Mouse (Mus musculus): Measurements from ENCODE around the gene Tmem98.

Tmem98 gene

DNA sequence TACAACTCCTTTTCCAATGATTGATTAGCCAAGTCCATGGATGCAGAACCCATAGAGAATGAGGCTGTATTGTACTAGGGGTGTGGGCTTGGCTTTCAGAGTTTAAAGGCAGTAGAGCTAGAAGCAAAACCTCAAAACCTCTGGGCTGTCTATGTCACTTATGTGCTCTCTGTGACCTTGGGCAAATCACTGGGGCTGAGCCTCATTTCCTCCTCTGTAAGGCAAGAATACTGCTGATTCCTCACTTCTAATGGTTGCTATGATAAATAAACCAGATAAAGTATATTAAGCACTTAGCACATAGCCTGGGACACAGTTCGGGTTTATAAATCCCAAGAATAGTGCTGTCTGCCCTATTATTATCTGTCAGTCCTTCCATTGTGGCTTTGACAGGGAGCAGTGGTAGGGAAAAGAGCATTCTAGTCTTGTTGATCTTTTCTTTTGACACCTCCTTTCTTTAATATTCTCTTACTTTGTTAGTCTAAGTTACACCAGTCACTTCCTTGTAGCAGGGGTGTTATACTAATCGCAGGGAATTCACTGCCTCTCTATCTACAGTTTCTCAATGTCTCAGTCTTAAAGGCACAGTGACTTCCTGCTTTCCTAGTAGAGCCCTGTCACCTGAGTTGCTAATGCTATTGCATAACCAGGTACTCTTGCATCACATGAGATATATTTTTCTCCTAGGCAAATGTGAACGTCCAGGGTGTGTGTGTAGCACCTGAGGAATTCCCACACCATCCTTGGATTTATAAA is 18.1 kb upstream of the Tmem98 start:
- DNase-seq (ENCODE audit: low spot score), result no peak

DNA sequence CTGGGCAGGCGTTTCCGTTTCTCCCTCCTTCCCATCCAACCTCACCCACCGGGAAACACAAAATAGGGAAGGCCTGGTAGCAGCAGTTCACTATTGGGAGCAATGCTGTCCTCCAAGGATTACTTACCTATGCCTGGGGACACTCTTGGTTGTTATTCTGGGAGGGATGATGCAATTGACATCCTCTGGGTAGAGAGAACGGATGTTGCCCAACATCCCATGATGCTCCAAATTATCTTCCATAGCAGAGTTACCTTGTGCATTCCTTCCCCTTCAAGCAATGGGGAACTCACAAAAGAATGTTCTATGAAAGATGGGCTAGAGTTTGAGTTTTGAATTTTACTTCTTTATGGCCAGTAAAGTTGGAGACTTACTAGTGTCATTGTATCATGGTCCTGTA is 16.6 kb upstream of the Tmem98 start:
- DNase-seq (ENCODE audit: low spot score), result no peak

DNA sequence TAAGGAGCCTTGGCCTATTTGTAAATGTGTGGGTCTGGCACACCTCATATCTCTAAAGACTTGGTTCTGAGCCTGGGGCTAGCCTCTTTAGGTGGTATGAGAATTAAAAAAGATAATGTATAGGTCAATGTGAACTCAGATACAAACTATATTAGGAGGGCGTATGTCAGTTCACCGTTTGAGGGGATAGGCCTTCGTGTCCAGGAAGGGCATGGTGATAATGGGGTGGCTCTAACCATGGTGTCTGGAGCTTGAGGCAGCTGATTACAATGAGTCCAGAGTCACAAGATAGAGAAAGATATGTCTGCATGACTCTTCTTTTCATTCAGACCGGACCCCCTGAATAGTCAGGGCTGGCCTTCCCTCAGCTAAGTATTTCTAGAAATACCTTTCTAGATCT is 15.7 kb upstream of the Tmem98 start:
- no peak for DNase-seq (ENCODE audit: low spot score)

DNA sequence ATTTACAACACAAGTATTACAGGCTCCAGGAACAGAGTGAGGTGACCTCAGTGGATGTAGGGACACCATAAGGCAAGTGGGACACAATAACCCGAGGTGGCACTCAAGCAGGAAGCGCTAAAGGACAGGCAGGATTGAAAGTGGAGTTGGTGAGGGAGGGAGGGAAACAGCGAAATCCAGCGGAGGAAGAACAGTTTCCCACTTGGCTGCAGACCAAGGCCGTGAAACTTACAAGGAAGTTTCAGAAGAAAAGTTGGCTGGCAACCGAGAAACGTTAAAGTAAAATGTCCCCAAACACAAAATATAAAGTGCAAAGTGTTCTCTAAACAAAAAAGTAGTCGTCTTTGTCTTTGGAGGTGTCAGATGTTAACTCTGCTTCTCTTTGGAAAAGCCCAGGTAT is 14.5 kb upstream of the Tmem98 start:
- no peak for DNase-seq (ENCODE audit: low spot score)

DNA sequence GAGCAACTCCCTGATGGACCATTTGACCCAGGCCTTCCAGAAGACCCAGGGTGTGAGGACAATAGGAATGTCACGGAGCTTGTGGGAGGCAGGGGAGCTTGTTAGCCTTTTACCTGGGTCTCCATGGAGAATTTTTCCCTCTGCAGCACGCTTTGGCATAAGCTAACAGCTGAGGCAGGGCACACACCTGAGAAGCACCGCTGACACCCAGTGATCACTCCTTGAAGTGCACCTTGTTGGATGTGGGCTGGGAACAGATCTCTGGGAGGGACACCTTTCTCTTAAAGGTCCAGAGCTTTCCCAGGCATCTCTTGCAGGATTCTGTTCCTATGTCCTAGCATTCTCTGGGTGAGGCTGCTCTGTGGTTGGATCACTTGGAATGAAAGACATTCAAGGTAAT is 10.0 kb upstream of the Tmem98 start:
- no peak for DNase-seq (ENCODE audit: low spot score)

DNA sequence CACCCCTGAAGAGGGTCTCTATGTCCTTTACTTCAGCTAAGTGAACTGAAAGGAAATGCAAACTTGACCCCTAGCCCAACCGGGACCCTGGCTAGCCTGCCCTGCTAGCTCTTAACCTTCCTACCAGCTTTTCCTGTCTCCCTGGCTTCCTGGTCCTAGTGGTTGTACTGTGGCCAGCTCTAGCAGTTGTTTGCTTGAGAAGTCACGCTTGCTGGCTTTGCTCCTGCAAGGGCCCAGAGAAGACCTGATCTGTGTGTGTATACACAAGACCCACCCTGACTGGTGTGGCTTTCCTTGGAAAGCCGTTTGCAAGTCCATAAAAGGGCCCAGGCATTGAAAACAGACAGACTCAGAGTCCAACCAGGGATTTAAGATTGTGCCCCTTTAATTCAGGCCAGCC is 7.3 kb upstream of the Tmem98 start:
- no peak for DNase-seq (ENCODE audit: low spot score)

DNA sequence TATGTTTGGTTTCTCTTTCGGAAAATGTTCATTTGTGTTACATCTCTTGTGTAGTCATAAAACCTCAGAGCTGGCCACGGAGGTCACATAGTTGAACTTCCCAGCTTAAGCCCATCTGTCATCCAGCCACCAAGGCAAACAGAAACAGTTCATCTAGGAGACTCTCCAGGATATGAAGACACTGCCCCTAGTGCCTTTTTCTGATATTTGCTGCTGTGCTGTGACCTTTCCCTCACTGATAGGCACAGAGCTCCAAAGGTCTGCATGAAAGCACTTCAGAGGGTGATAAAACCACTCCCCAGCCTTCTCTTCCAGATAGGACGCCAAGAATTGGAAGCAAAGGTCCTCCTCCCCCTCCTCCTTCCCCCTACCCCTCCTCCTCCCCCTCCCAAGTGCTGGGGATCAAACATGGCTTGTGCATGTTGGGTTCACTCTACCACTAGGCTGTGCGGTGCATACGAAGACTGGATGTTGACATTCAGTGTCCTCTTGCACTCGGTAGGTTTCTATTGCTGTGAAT is 1.4 kb upstream of the Tmem98 start:
- no peak for DNase-seq (ENCODE audit: low spot score)

DNA sequence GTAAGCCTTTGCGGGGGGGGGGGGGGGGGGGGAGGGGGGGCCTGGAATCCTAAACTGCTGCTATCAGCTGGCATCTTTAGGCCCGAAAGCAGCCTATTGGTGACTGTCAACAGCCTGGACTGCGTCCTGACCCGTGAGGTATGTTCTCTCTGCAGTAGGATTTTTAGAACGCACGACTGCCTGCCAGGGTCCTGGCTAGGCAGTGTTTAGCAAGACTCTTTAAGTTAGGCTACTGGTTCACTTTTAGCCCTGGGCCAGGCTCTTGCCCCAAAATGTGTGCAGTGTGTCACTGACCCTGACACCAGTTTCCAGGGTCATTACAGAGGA is 346 bp upstream of the Tmem98 start:
- no peak for DNase-seq (ENCODE audit: low spot score)

DNA sequence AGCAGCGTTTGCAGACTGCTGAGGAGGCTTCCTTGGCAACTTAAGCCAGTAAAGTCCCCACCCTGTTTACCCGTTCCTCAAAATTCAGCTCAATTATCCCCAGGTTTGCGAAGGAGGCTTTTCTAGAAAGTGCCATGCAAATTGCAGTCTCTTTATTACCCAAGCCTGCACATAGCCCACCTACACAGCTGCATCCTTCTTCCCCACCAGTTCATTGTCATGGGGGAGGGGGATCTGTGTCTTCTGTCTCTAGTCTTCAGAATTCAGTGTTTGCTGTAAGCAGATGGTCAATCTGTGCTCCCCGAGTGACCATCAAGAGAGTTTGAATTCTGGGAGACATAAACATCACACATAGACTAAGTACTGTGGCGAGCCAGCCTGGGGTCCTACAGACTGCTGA is 1.2 kb downstream of the Tmem98 start:
- DNase-seq (ENCODE audit: low spot score), result no peak

DNA sequence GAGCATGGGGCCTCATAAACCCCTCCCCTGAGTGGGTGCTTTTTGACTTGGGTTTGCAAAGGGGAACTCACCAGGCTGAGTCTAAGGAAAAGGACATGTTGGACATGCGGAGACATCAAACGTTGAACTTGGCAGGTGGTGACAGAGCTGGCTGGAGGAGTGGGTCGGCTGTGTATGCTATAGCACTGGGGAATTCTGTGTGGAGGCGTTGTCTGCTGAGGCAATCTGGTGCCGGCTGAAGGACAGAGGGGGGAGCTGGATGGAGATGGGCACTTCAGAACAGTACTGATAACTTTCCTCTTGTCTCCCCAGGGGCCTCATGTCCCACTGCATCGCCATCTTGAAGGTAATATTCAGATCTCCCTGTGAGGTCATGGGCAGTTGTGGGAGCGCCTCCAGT is 5.4 kb downstream of the Tmem98 start:
- no peak for DNase-seq (ENCODE audit: low spot score)

DNA sequence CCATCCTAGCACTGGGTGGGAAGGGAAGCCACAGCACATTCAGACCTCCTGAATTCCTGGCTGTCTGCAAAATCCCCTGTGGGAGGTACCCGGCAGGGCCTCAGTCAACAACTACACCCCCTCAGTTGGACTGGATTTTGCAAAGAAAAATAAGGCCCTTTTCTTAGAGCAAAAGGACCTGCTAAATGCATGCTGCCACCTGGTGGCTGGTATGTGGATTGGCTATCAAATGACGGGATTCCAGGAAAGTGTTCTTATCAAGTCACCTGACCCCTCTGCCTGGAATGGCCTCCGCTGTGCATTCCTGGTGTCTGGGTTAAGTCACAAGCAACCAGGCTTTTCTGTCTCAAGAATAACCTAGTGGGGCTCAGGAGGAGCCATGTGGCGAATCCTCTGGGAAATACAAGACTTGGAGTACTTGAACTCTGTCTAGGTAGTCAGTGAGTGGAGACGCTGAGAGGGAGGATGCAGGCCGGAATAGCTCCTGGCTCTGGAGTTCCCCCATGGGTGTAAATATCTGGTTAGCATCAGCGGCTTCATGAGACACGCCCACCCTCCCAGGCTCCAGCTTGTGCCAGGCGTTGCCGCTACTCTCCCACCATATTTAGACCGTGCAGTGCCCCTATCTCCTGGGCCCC is 8.2 kb downstream of the Tmem98 start:
- DNase-seq (ENCODE audit: low spot score), result peak; percentile 6

DNA sequence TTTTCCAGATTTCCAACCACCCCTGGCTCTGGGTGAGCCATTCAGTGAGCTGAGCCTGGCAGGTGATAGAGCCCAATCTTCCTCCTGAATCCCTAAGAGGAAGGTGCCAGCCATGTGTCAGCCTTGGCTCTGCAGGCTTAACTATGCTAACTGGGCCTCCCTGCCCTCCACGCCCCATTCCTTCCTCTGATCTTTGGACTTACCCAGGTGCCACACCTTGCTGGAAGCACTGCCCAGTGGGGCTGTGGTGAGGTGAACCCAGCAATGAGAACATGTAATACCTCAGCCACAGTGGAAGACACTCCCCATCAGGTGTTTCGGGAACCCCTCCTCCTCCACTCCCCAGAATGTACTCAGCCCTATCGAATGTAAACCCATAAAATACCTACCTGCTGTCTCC is 10.1 kb downstream of the Tmem98 start:
- no peak for DNase-seq (ENCODE audit: low spot score)

DNA sequence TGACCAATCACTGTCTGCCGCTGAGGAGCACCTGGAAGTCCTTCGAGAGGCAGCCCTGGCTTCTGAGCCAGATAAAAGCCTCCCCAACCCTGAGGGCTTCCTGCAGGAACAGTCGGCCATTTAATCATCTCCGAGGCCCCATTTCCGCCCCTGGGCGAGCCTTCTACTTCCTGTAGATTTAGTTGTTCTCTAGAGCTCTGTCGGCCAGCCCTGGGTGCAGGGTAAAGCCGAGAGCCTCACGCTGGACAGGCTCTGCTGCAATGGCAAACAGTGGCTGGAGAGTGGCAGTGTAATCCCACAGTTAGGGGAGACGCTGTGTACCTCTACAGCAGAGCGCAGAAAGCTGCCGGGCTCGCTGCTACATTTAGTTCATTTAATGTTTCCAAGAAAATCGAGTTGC is 11.3 kb downstream of the Tmem98 start:
- DNase-seq (ENCODE audit: low spot score), result no peak

DNA sequence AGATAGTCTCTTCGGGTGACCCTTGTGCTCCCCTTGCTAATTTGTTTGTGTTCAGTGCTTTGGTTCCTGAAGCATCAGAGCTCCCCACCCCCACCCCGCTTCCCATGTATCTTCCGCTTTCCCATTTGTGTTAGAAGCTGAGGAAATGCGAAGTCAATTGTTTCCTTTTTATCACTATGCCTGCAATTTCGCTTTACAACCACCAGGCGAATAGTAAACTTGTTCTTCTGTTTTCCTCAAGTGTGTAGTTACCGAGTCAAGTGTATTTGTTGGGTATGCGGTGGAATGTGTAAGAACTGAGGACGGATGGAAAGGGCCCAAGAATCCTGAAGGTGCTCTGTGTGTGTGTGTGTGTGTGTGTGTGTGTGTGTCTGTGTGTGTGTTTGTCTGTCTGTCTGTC is 11.8 kb downstream of the Tmem98 start:
- no peak for DNase-seq (ENCODE audit: low spot score)

DNA sequence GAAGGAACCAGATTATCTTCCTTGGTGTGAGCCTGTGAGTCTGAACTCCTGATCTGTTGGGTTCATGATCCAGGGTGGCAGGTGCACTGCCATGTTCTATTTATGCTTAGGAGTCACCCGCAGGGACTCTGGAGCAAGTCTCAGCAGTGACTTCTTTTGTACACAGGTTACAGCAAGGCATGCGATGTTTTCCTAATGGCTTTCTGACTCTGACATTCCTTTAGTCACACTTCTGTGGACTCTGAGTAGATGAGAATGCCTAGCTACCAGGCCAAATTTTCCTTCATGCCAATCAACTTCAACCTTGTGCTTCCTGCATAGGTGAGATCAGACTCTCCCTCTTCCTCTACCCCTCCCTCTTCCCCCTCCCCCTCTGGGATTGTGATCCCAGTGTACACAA is 25.4 kb downstream of the Tmem98 start:
- DNase-seq (ENCODE audit: low spot score), result no peak

DNA sequence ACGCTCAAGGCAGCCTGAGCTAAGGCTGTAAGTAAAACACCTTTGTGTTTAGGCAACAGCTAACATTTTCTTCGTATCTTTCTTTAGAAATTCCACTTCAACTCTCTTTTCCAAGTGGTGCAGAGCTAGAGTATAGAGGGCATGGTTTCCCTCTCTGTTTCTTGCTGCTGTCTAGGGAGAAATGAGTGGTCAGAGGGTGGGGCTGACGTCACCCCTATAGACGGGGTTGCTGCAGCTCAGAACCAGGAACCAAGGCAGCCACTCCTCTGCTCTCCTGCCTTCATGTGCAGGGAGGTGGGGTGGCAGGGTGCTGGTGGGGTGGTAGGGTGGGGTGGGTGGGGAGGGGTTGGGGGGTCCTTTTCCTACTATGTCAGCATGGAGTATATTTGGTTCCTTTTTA is 25.9 kb downstream of the Tmem98 start:
- DNase-seq (ENCODE audit: low spot score), result no peak

DNA sequence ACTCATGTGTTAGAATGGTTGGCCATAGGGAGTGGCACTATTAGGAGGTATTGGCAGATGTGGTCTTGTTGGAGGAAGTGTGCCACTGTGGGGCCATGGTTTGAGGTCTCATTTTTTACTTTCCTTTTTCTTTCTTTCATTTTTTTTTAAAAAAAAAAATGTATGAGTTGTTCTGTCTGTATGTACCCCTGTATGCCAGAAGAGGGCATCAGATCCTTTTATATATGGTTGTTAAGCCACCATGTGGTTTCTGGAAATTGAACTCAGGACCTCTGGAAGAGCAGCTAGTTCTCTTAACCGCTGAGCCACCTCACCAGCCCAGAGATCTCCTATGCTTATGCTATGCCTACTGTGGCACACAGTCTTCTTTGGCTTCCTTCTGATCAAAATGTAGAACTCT is 28.7 kb downstream of the Tmem98 start:
- no peak for DNase-seq (ENCODE audit: low spot score)

DNA sequence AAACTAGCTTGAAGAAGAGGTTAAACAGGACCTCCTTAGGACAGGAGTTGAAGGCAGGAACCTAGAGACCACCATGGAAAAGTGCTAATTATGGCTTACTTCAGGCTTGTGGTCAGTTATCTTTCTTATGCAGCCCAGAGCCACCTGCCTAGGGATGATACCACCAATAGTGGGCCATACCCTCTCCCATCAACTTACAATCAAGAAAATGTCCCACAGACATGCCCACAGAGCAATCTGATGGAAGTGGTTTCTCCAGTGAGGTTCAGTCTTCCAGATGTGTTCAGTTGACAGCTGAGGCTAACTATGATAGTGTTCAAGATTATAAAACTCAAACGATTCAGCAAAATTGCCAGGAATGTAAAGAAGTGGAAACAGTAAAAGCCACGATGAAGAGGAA is 33.5 kb downstream of the Tmem98 start:
- no peak for DNase-seq (ENCODE audit: low spot score)

DNA sequence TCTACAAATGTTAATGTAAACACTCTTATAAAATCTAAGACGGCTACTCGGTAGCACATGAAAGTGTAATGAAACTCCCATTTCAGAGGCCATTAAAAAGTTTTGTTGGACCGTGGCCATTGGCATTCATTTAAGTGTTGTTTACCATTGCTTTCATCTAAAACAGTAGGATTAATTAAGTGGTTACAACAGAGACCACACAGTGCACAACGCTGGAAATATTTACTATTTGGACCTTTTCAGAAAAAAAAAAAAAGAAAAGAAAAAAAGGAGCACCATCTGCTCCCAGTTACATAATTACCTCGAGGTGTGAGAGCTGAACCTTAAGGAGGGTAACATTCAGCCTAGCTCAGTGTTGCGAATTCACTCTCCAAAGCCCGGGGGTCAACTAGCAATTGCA is 35.5 kb downstream of the Tmem98 start:
- DNase-seq (ENCODE audit: low spot score), result no peak

DNA sequence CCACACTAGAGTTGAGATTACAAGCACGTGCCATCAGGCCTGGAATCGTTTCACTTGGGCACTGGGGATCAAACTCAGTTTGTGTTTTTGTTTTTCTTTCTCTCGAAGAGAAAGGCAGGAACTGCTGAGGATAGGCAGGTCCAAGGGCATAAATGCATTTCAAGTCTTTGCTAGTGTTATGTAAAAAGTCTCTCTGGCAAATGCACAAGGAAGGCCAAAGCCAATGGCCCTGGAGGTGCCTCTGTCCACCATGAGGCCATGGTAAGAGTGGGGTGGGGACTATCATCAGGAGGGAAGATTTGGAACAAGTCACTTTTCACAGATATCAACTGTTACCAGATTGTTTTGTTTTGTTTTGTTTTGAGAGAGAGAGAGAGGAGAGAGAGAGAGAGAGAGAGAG is 36.1 kb downstream of the Tmem98 start:
- no peak for DNase-seq (ENCODE audit: low spot score)

DNA sequence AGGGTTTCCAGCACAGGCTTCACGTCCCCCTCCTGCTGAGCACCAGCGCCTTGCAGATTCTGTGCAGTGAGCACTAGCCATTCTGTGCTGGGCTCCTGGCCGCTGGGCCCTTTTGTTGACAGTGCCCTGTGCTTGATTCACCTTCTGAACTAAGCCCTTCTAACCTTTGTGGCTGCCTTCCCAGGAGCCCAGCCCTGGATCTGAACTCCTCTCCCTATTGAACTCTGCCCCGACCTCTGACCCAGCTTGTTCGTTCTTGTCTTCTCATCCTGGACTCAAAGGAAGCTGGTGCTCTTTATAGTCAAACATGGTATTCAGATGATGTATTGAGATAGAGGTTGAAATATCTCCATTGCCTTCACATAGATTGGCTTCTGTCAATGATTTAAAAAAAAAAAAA is 38.2 kb downstream of the Tmem98 start:
- DNase-seq (ENCODE audit: low spot score), result no peak

DNA sequence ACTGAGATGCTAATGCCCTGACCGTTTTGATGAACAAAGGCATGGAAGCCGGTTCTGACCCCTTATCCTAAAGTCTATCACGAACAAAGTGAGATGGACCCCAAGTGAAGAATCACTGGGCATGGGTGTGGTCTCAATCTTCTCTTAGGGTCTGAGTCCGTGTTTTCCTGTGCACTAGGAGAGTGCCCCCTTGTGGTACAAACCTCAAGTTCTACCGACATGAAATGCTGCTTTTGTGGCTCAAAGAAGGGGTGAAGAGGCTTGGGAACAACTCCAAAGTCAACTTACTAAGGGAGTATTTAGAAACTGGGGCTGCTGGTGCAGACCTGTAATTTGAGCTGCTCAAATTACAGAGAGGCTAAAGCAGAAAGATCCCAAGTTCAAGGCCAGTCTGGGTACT is 41.9 kb downstream of the Tmem98 start:
- no peak for DNase-seq (ENCODE audit: low spot score)

DNA sequence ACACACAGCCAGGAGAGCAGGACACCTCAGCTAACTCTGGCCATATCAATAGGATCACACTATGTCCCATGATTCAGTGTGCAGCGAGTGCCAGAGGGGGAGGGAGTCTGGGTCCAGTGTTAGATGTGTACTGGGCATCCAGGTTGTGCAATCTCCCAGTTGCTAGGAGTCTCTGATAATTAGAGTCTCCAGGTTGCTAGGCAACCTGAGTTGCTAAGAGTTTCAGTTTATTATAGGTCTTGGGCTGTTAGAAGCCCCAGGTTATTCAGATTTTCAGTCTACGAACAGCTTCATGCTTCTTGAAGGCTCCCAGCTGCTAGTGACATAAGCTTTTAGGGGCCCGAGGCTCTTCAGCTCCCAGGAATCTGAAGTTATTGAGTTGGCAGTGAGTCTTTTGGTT is 43.0 kb downstream of the Tmem98 start:
- DNase-seq (ENCODE audit: low spot score), result no peak

DNA sequence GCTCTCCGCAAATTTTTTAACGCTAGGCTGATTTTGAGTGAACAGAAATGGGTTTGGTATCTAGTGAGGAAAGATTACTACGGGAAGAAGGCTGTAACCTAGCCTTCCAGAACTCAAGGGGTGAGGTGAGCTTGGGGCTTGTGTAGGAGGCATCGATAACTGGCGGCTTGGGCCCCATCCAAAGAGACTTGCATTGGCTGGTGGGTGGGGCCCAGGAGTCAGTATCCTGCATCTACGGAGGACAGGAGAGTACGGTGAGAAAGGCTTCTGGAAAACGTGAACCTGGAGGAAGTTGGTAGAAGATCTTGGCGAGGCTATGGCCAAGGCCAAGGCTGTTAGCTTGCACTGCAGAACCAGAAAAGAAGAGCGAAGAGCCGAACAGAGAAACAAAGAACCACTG is 44.5 kb downstream of the Tmem98 start:
- no peak for DNase-seq (ENCODE audit: low spot score)

Data from MN1 (cell line).